Mouse (Mus musculus) forebrain, embryonic 15.5 days (tissue): ENCODE measurements at regions not wholly inside any gene's neighbourhood (a gene's known extent, or its start where the extent isn't known, plus 50 kb on each side); places are given as distances from the start of the nearest gene placed in this dataset.

Experiments
- ATAC-seq: fragments of 200-750 bp; cut with Nextera tagmentation; replicated peaks from 2 replicates; pipeline ENCODE4 v1.8.0; 2017; ENCODE audit warnings: mild to moderate bottlenecking, moderate TSS enrichment, moderate library complexity
- H3K27ac ChIP-seq: fragments of 300-500 bp; sonication (generic); replicated peaks from 2 replicates; pipeline ENCODE4 v1.5.1; 2015; ENCODE audit warnings: mild to moderate bottlenecking, inconsistent platforms
- H3K27me3 ChIP-seq: fragments of 300-500 bp; sonication (generic); 2 replicates; pipeline ENCODE4 v1.6.1; 2015; ENCODE audit warnings: inconsistent platforms
- H3K36me3 ChIP-seq: fragments of 300-500 bp; sonication (generic); 2 replicates; pipeline ENCODE4 v1.6.1; 2015; ENCODE audit warnings: mild to moderate bottlenecking, inconsistent platforms
- H3K4me1 ChIP-seq: fragments of 300-500 bp; sonication (generic); 2 replicates; pipeline ENCODE4 v1.6.1; 2015; ENCODE audit warnings: inconsistent platforms
- H3K4me2 ChIP-seq: fragments of 300-500 bp; sonication (generic); replicated peaks from 2 replicates; pipeline ENCODE4 v1.6.1; 2015; ENCODE audit warnings: mild to moderate bottlenecking, inconsistent platforms
- H3K4me3 ChIP-seq: fragments of 300-500 bp; sonication (generic); 2 replicates; pipeline ENCODE4 v1.5.1; 2015; ENCODE audit warnings: mild to moderate bottlenecking, inconsistent platforms
- H3K9ac ChIP-seq: fragments of 300-500 bp; sonication (generic); replicated peaks from 2 replicates; pipeline ENCODE4 v1.6.1; 2015; ENCODE audit warnings: mild to moderate bottlenecking, inconsistent platforms
- H3K9me3 ChIP-seq: fragments of 300-500 bp; sonication (generic); 2 replicates; pipeline ENCODE4 v1.6.1; 2016; ENCODE audit warnings: inconsistent platforms
- WGBS: fragments of 180-500 bp; shearing (Covaris S2); methylation state at CpG from one replicate; pipeline ENCODE4 v1.1.7; 2015; ENCODE audit warnings: mixed read lengths; 5-methylcytosine and 5-hydroxymethylcytosine counted together

- no peak overlapping the region for H3K27ac ChIP-seq
- H3K9ac ChIP-seq: no peak overlapping the region
- H3K4me2 ChIP-seq: no peak overlapping the region
- H3K9me3 ChIP-seq: no peaks in the 10 kb centered on the region
- no peaks in the 10 kb centered on the region for H3K27me3 ChIP-seq
- no peak overlapping the region for H3K4me3 ChIP-seq
- no peak for ATAC-seq
- H3K36me3 ChIP-seq: no peaks in the 10 kb centered on the region
- 92% methylated on average over 2 of the region's 2 CpGs for WGBS
- H3K4me1 ChIP-seq: no peaks in the 10 kb centered on the region
Measured at GRCm38 (mm10) chr9:51538894-51539293, 210.2 kb upstream of the 1810046K07Rik start.

DNA sequence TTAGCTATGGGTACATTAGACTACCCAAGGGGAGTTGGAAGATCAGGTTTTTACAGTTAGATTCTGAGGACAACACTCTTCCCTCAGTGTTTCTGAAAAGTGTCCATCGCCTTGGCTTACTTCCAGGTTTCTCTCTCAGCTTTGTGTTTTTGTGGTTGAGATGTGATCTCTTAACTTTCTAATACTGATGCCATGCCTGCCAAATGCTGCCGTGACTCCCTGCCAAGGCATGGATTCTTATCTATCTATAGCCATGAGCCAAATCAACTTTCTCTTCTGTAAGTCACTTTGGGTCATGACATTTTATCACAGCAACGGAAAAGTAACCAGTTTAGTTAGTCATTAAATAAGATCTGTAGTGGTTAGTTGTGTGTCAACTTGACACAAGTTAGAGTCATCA is 213.2 kb upstream of the 1810046K07Rik start:
- H3K9me3 ChIP-seq: no peaks in the 10 kb centered on the region
- H3K4me1 ChIP-seq: no peaks in the 10 kb centered on the region
- no peak overlapping the region for H3K4me3 ChIP-seq
- H3K9ac ChIP-seq: no peak overlapping the region
- WGBS: 90% methylated on average over 3 of the region's 3 CpGs
- no peak for ATAC-seq
- no peak overlapping the region for H3K27ac ChIP-seq
- no peaks in the 10 kb centered on the region for H3K27me3 ChIP-seq
- no peak overlapping the region for H3K4me2 ChIP-seq
- no peaks in the 10 kb centered on the region for H3K36me3 ChIP-seq

- H3K27ac ChIP-seq: no peak overlapping the region
- H3K4me1 ChIP-seq: no peaks in the 10 kb centered on the region
- no peaks in the 10 kb centered on the region for H3K36me3 ChIP-seq
- no peaks in the 10 kb centered on the region for H3K27me3 ChIP-seq
- H3K9me3 ChIP-seq: no peaks in the 10 kb centered on the region
- H3K4me2 ChIP-seq: no peak overlapping the region
- H3K4me3 ChIP-seq: no peak overlapping the region
- 77% methylated on average over 5 of the region's 5 CpGs for WGBS
- no peak for ATAC-seq
- no peak overlapping the region for H3K9ac ChIP-seq
Measured at GRCm38 (mm10) chr9:51572040-51572439, 193.1 kb upstream of the Arhgap20 start.

DNA sequence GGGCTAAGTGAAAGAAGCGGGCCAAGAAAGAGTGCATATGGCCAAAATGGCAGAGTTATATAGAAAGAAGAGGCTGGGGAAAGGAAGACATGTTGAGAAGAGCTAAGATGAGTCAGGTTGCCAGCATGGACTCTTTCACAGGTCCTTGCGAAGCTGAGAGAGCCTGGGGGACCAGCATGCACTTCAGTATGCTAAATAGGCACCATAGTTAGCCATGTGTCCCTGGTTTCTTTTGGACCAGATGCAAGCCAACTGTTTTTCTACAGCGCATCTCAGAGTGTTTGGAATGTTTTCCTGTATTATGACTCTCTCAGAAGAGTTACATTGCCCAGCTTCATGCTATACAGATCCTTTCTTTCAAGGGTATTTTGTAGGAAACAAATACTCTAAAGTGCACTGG is 183.5 kb upstream of the Arhgap20 start:
- no peaks in the 10 kb centered on the region for H3K36me3 ChIP-seq
- H3K4me2 ChIP-seq: no peak overlapping the region
- no peaks in the 10 kb centered on the region for H3K4me1 ChIP-seq
- H3K9ac ChIP-seq: no peak overlapping the region
- no peak overlapping the region for H3K4me3 ChIP-seq
- no peaks in the 10 kb centered on the region for H3K9me3 ChIP-seq
- no peak overlapping the region for H3K27ac ChIP-seq
- no peaks in the 10 kb centered on the region for H3K27me3 ChIP-seq
- 88% methylated on average over 3 of the region's 3 CpGs for WGBS
- ATAC-seq: no peak

GRCm38 (mm10) chr9:51593707-51594106 is 171.4 kb upstream of the Arhgap20 start:
- no peaks in the 10 kb centered on the region for H3K36me3 ChIP-seq
- H3K4me2 ChIP-seq: no peak overlapping the region
- no peak for ATAC-seq
- WGBS: 83% methylated on average over 3 of the region's 3 CpGs
- no peak overlapping the region for H3K27ac ChIP-seq
- no peak overlapping the region for H3K4me3 ChIP-seq
- H3K9me3 ChIP-seq: no peaks in the 10 kb centered on the region
- no peaks in the 10 kb centered on the region for H3K27me3 ChIP-seq
- H3K9ac ChIP-seq: no peak overlapping the region
- H3K4me1 ChIP-seq: no peaks in the 10 kb centered on the region

GRCm38 (mm10) chr9:51598706-51599105 is 166.4 kb upstream of the Arhgap20 start:
- Histone ChIP-seq H3K27me3 (no peaks in the 10 kb centered on the region), H3K4me3 (no peak overlapping the region), H3K4me1 (no peaks in the 10 kb centered on the region), H3K27ac (no peak overlapping the region), H3K9me3 (no peaks in the 10 kb centered on the region), H3K9ac (no peak overlapping the region), H3K4me2 (no peak overlapping the region), H3K36me3 (no peaks in the 10 kb centered on the region)
- ATAC-seq: no peak
- 60% methylated on average over 2 of the region's 2 CpGs for WGBS

GRCm38 (mm10) chr9:51608158-51608557 is 157.0 kb upstream of the Arhgap20 start:
- ATAC-seq: no peak
- Histone ChIP-seq H3K36me3 (no peaks in the 10 kb centered on the region), H3K4me2 (no peak overlapping the region), H3K9ac (no peak overlapping the region), H3K4me1 (no peaks in the 10 kb centered on the region), H3K27me3 (no peaks in the 10 kb centered on the region), H3K27ac (no peak overlapping the region), H3K9me3 (no peaks in the 10 kb centered on the region), H3K4me3 (no peak overlapping the region)
- WGBS: 93% methylated on average over 1 of the region's 1 CpGs

DNA sequence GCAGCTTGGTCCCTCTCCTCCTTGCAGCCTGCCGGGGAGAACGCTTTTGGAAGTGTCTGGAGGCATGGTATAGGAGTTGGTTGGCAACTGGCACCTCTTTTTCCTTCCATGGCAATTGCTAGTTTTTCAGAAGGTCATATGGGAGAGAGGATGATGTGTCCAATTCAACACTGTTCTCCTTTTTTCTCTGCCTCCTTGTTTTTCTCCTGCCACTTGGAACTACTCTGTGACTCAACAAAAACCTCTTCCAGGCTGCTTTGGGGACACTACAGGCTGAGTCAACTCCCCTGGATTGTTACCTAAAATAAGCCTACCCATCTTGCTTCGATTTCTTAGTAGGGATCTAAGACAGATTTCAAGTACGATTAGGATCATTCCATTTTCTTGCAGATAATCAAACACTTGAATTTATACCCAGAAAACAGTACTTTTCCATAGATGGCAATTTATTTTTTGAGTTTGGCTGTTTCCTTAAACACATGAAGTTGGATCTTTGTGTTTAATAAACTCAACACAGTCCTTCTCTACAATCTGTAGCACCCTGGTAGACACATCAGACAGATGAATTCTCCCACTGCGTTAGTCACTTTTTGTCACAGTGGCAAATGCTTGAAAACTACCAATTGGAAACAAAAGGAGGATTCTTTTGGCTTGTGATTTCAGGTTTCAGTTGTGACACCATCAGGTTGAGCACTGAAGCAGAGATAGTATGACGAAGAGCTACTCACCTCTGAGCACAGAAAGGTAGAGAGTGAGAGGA is 156.3 kb upstream of the Arhgap20 start:
- Histone ChIP-seq H3K9me3 (no peaks in the 10 kb centered on the region), H3K9ac (no peak overlapping the region), H3K4me3 (no peak overlapping the region), H3K27ac (no peak overlapping the region), H3K36me3 (no peaks in the 10 kb centered on the region), H3K4me1 (no peaks in the 10 kb centered on the region), H3K27me3 (no peaks in the 10 kb centered on the region), H3K4me2 (no peak overlapping the region)
- ATAC-seq: no peak
- WGBS: 91% methylated on average over 6 of the region's 6 CpGs

GRCm38 (mm10) chr9:51626156-51626555 is 139.0 kb upstream of the Arhgap20 start:
- 88% methylated on average over 4 of the region's 4 CpGs for WGBS
- no peak overlapping the region for H3K4me3 ChIP-seq
- no peak overlapping the region for H3K4me2 ChIP-seq
- no peaks in the 10 kb centered on the region for H3K9me3 ChIP-seq
- H3K9ac ChIP-seq: no peak overlapping the region
- no peak for ATAC-seq
- H3K27me3 ChIP-seq: no peaks in the 10 kb centered on the region
- no peaks in the 10 kb centered on the region for H3K36me3 ChIP-seq
- no peaks in the 10 kb centered on the region for H3K4me1 ChIP-seq
- H3K27ac ChIP-seq: no peak overlapping the region

DNA sequence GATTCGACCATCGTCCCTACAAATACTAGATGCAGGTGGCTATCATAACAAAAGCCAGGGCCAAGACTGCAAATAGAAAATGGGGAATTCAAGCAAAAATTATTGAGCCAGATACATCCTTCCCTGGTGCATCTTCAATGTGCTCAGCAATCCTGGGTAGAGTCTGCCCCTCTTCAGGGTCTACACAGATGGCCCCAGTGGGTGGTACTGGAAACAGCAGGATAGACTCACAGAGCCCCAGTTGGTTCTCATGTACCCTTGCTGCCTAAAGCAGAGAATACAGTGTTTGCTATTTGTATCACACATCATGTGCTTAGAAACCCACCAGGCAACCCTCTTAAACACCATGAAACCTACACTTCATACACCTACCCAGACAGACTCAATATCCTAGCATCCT is 129.0 kb upstream of the Arhgap20 start:
- 0 out of 2 replicates have a peak, but pooled peaks have one; percentile 19 for ATAC-seq
- 0 out of 2 replicates have a peak, but pooled peaks cover 6% of the 10 kb centered on the region for H3K4me1 ChIP-seq
- no peak overlapping the region for H3K4me3 ChIP-seq
- H3K27me3 ChIP-seq: no peaks in the 10 kb centered on the region
- no peaks in the 10 kb centered on the region for H3K36me3 ChIP-seq
- no peak overlapping the region for H3K9ac ChIP-seq
- no peak overlapping the region for H3K27ac ChIP-seq
- H3K9me3 ChIP-seq: no peaks in the 10 kb centered on the region
- no peak overlapping the region for H3K4me2 ChIP-seq
- WGBS: 76% methylated on average over 2 of the region's 2 CpGs

DNA sequence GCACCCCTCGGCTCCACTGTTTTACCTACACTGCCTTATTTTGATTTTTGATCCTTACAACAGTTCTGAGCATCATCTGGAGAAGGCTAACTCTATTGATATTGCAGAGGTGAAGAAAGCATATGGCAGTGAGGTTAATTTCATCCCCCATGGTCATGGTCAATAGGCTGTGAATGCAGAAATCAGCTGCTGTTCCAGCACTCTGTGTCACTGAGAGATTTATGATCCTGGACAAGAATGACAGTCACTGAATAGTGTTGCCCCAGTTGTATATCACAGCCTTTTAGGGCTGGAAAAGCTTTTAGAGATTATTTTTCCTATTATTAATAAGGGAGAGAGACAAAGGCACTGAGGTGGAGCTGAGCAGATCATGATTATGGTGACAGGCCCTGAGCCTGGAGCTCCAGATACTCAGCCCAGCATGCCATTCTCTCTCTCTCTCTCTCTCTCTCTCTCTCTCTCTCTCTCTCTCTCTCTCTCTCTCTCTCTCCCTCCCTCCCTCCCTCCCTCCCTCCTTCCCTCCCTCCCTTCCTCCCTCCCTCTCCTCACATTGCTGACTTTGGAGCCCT is 128.5 kb upstream of the Arhgap20 start:
- no peaks in the 10 kb centered on the region for H3K9me3 ChIP-seq
- H3K4me2 ChIP-seq: no peak overlapping the region
- H3K27ac ChIP-seq: peak overlapping the region; percentile 38; the same call in 1 of the 2 replicates
- H3K36me3 ChIP-seq: no peaks in the 10 kb centered on the region
- no peak for ATAC-seq
- no peaks in the 10 kb centered on the region for H3K27me3 ChIP-seq
- H3K4me1 ChIP-seq: 0 out of 2 replicates have a peak, but pooled peaks cover 6% of the 10 kb centered on the region
- H3K9ac ChIP-seq: no peak overlapping the region
- H3K4me3 ChIP-seq: no peak overlapping the region
- WGBS: 84% methylated on average over 1 of the region's 1 CpGs

DNA sequence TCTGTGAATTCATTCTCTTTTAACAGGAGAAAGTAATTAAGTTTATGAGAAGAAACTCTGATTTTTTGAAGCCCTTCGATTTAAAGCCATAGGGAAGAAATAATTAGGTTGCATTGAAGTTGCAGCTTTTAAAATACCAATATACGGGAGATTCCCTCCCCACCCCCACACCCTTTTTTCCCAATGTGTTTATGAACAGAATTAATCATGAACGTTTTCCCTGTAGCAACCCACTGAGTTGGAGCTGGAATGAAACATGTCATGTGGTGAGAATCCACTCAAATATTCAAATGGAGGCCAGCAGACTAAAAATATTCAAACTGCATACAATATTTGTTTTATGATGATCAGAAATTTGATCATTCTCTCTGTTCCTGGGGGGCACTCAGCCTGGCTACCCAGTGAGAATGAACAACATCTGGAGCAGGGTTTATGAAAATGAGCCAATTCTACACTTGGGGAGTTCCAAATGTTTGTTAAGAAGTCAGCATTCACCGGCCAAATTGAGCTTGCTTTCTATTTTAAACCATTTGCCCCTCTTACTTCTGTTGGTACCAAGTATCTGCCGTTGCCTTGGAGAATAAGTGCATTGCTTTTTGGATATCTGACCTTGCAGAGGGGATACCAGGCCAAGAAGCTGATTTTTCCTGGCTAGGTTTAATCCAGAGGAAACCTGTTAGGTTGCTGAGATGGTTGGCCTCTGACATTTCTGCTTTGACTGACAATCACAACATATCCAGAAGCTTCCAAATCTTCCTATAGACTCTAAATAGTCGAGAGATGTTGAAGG is 127.8 kb upstream of the Arhgap20 start:
- no peak for ATAC-seq
- WGBS: 40% methylated on average over 6 of the region's 6 CpGs
- H3K4me1 ChIP-seq: 0 out of 2 replicates have a peak, but pooled peaks cover 6% of the 10 kb centered on the region

More for the DNA sequence above, 127.8 kb upstream of the Arhgap20 start:
- no peaks in the 10 kb centered on the region for H3K27me3 ChIP-seq
- no peak overlapping the region for H3K4me2 ChIP-seq
- H3K36me3 ChIP-seq: no peaks in the 10 kb centered on the region
- H3K4me3 ChIP-seq: no peak overlapping the region
- no peaks in the 10 kb centered on the region for H3K9me3 ChIP-seq
- H3K9ac ChIP-seq: no peak overlapping the region
- H3K27ac ChIP-seq: peak overlapping the region; percentile 13
